Mouse (Mus musculus) ES-Bruce4 (cell line): Measurements from ENCODE around the gene Pank1. TPM values are rescaled to one million over a fixed set of nuclear protein-coding genes. Genes with fewer than 3 reads are reported as not detected.

ENCODE experiments used
- H3K27ac ChIP-seq: 2 replicates; pipeline ENCODE4 v1.5.1; 2012; ENCODE audit warnings: low read length, inconsistent platforms; ENCODE audit not compliant: insufficient read depth
- H3K27me3 ChIP-seq: 2 replicates; pipeline ENCODE4 v1.6.1; 2012; ENCODE audit warnings: mild to moderate bottlenecking, low read length, inconsistent platforms; ENCODE audit not compliant: control insufficient read depth, poor library complexity, insufficient read depth, severe bottlenecking
- H3K36me3 ChIP-seq: 2 replicates; pipeline ENCODE4 v1.6.1; 2012; ENCODE audit warnings: inconsistent platforms, mild to moderate bottlenecking, low read length, moderate library complexity; ENCODE audit not compliant: control insufficient read depth, poor library complexity, insufficient read depth, severe bottlenecking
- H3K4me1 ChIP-seq: one replicate; pipeline ENCODE4 v1.8.1; 2011; ENCODE audit warnings: low read length; ENCODE audit not compliant: control insufficient read depth, insufficient read depth
- H3K4me3 ChIP-seq: 2 replicates; pipeline ENCODE4 v1.5.1; 2011; ENCODE audit warnings: low read depth, mild to moderate bottlenecking, low read length
- H3K9ac ChIP-seq: 2 replicates; pipeline ENCODE4 v1.6.1; 2012; ENCODE audit warnings: low read depth, mild to moderate bottlenecking, inconsistent platforms; ENCODE audit not compliant: poor library complexity, severe bottlenecking
- H3K9me3 ChIP-seq: replicated peaks from 2 replicates; pipeline ENCODE4 v1.6.1; 2012; ENCODE audit warnings: mild to moderate bottlenecking, low read length, inconsistent platforms; ENCODE audit not compliant: control insufficient read depth, poor library complexity, insufficient read depth, severe bottlenecking
- CTCF ChIP-seq: IDR thresholded peaks from one replicate; pipeline ENCODE4 v1.8.1; 2011; ENCODE audit warnings: low read depth, low read length
- EP300 ChIP-seq: IDR thresholded peaks from 2 replicates; pipeline ENCODE4 v1.6.1; 2011; ENCODE audit warnings: low read depth, low read length; ENCODE audit not compliant: insufficient read depth
- POLR2A ChIP-seq: IDR thresholded peaks from one replicate; pipeline ENCODE4 v1.8.1; 2011; ENCODE audit warnings: low read length; ENCODE audit not compliant: insufficient read depth
- polyA plus RNA-seq: library from polyadenylated mRNA; stranded (reverse); fragments of >200 nt; gene quantifications from 2 replicates; pipeline ENCODE4 v1.2.4, GENCODE M21; 2011; ENCODE audit warnings: low read depth; ENCODE audit not compliant: missing spikeins, insufficient read depth, insufficient read length

Pank1 gene
- polyA plus RNA-seq, 1 experiment: 7.4 TPM

DNA sequence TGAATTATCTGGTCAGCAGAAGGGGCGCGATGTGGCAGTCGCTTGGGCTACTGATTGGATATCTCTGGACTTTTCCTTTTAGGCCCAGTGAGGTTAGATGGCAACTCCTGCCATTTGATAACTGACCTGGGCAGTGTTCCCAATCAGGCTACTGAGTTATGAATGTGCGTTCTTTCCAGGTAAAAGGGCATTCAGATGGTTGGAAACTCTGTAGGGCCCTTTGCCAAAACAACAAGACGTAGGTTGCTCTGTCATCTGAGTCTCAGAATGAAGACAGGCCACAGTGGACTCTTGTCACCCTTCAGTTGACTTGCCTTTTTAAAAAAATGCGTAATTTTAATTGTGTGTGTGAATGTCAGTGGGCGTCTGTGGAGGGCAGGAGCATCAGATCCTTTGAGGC lies 29.8 kb downstream of the Pank1 start:
- Histone ChIP-seq H3K27ac (no peak overlapping the region), H3K9ac (no peak overlapping the region), H3K27me3 (no peaks in the 10 kb centered on the region; the same call in 1 of the 2 replicates), H3K36me3 (no peaks in the 10 kb centered on the region), H3K9me3 (no peaks in the 10 kb centered on the region), H3K4me1 (no peaks in the 10 kb centered on the region), H3K4me3 (no peak overlapping the region)
- TF ChIP-seq POLR2A (no peak), CTCF (no peak), EP300 (no peak)

DNA sequence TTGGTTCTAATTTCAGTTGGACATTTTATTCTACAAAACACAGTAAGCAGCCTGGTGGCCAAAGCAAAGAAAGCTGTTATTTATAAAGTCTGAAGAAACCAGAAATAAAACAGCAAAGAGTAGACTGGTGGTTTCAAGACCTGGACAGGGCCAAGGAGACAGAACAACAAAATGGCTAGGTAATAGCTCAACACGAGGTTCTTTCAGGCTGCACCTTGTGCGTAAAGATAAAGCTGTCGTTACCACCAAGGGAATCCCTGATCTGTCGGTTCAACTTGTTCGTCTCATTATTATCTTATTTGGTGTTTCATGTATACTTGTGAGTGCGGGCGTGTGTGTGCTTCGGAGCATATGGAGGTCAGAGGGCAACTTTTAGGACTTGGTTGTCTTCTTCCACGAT lies 31.1 kb downstream of the Pank1 start:
- TF ChIP-seq EP300: no peak
- TF ChIP-seq POLR2A: no peak
- TF ChIP-seq CTCF: no peak
- Histone ChIP-seq H3K9ac (no peak overlapping the region), H3K36me3 (no peaks in the 10 kb centered on the region), H3K9me3 (no peaks in the 10 kb centered on the region), H3K4me1 (no peaks in the 10 kb centered on the region), H3K27me3 (no peaks in the 10 kb centered on the region; the same call in 1 of the 2 replicates), H3K27ac (no peak overlapping the region), H3K4me3 (no peak overlapping the region)

DNA sequence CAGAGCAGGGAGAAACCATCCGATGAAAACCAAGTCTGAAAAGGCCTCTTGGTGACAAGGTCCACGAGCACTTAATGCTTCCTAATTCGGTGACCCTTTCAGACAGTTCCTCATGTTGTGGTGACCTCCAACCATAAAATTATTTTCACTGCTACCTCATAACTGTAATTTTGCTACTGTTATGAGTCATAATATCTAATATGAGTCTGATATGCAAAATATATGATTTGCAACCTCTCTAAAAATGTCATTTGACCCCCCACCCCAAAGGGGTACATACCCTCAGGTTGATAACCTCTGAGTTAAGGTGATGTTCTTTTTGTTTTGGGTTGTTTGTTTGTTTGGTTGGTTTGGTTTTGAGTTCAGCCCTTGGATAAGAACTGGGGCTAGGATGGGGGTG lies 32.2 kb downstream of the Pank1 start:
- Histone ChIP-seq H3K36me3 (no peaks in the 10 kb centered on the region), H3K4me3 (no peak overlapping the region), H3K27me3 (no peaks in the 10 kb centered on the region; the same call in 1 of the 2 replicates), H3K4me1 (no peaks in the 10 kb centered on the region), H3K27ac (no peak overlapping the region), H3K9ac (no peak overlapping the region), H3K9me3 (no peaks in the 10 kb centered on the region)
- TF ChIP-seq EP300: no peak
- TF ChIP-seq CTCF: no peak
- TF ChIP-seq POLR2A: no peak

DNA sequence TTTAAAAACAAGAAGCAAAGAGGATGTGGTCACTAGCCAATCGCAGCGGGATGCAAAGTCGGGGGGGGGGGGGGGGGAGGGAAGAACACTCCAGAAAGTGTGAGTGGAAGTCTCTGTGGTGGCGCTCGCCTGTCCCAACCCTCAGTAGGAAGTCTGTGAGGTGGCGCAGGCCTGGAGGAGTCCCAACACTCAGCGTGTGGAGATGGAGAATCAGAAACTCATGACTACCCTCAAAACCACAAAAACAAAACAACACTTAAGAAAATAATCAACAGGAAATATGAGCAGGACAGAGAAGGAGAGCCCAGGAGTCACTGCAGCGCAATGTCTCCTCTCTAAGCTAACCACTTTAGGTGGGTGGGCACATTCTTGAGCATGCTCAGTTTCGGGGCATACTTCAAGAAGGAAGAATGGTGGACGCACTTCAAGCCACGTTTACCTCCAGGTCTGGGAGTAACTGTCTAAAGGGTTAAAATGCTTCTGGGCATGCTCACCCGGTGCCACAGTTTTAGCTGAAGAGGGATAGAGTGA lies 32.7 kb downstream of the Pank1 start:
- H3K27me3 ChIP-seq: no peaks in the 10 kb centered on the region; the same call in 1 of the 2 replicates
- no peak for TF ChIP-seq CTCF
- TF ChIP-seq EP300: no peak
- TF ChIP-seq POLR2A: no peak
- no peaks in the 10 kb centered on the region for H3K9me3 ChIP-seq
- H3K4me3 ChIP-seq: no peak overlapping the region
- no peak overlapping the region for H3K9ac ChIP-seq
- H3K36me3 ChIP-seq: no peaks in the 10 kb centered on the region
- no peaks in the 10 kb centered on the region for H3K4me1 ChIP-seq
- no peak overlapping the region for H3K27ac ChIP-seq

DNA sequence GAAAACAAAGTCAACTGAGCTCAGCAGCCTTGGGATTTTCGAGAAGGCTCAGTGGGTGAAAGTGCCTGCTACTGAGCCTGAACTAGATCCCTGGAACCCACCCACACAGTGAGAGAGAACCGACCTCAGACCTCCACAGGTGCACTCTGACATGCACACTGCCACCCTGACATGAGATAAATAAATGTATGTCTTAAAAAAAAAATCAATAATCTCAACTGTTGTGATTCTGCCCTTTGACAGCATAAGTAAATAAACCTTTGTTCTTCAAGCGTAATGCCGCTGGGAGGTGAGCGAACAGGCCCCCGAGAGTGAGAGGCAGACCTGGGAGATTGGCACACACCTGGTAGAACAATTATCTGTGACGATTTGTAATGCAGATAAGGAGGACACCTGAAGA lies 33.2 kb downstream of the Pank1 start:
- no peaks in the 10 kb centered on the region for H3K4me1 ChIP-seq
- H3K27me3 ChIP-seq: no peaks in the 10 kb centered on the region; the same call in 1 of the 2 replicates
- no peak overlapping the region for H3K4me3 ChIP-seq
- H3K9ac ChIP-seq: no peak overlapping the region
- no peak overlapping the region for H3K27ac ChIP-seq
- H3K36me3 ChIP-seq: no peaks in the 10 kb centered on the region
- H3K9me3 ChIP-seq: no peaks in the 10 kb centered on the region
- TF ChIP-seq EP300 (no peak), CTCF (no peak), POLR2A (no peak)

DNA sequence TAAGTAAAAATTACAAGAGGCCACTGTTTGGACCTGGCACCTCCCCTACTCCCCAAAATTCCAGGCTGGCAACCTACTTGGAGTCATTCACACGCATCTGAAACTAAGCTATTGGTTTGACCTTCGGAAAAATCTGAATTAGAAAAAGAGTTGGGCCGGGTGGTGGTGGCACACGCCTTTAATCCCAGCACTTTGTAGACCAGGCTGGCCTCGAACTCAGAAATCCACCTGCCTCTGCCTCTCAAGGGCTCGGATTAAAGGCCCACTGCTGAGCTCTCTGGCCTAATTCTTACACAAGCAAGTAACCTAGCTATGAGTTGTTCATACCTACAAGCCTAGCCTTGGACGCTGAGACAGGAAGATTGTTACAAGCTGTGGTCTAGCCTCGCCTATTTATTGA lies 33.9 kb downstream of the Pank1 start:
- Histone ChIP-seq H3K4me3 (no peak overlapping the region), H3K27me3 (no peaks in the 10 kb centered on the region; the same call in 1 of the 2 replicates), H3K36me3 (no peaks in the 10 kb centered on the region), H3K4me1 (no peaks in the 10 kb centered on the region), H3K9me3 (no peaks in the 10 kb centered on the region), H3K9ac (no peak overlapping the region), H3K27ac (no peak overlapping the region)
- TF ChIP-seq POLR2A: no peak
- TF ChIP-seq EP300: no peak
- no peak for TF ChIP-seq CTCF
